Mouse (Mus musculus): ENCODE measurements around the gene Gm26620. TPM values are rescaled to one million over a fixed set of nuclear protein-coding genes. Genes with fewer than 3 reads are reported as not detected.

The Gm26620 gene
- total RNA-seq, 1 experiment from 2014 or later, result not detected

DNA sequence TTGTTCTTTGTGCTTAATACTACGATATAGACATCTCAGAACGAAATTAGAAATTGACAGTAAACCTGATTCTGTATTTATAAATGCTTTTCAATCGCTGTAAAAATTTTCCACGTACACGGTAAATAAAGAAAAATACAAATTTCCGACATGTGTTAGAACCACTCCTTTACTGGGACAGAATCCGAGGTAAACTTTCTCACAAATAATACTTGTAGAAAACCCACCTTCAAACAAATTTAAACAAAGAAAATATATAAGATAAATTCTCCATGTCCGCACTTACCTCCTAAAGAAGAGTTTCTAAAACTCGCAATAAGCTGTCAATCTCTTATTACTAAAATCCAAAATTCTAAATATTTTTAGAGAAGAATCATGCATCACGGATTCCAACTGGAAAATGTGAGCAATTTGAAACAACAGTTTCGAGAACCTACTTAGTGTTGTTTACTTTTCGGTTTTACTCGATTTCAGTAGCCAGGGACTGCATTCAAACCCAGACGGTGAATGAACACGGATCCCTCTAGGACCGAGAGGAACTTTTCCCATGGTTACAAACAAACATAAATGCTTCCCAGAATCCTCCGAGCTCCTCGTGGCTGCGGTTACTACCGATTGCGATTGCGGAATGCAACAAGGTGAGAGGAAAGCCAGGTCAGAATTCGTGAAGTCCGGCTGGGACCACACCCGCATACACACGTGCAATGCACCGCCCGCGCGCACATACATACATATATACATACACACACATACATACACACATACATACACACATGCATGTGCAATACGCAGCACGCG lies 16.6 kb upstream of the Gm26620 start:
- ATAC-seq (replicated peaks; ENCODE audit: low read depth, poor library complexity, severe bottlenecking), result peak; percentile 71

DNA sequence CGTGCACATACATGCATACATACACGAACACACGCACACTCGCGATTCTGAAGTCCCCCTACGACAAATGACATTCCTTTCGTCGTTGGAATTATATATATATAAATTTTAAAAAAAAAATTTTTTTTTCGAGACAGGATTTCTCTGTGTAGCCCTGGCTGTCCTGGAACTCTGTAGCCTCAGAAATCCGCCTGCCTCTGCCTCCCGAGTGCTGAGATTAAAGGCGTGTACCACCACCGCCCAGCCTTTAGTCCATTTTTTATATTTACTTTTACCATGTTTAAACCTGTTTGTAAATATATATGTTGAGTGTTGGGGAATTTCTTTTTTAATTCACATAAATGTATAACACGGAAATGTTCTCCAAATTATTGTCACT lies 16.0 kb upstream of the Gm26620 start:
- ATAC-seq (replicated peaks; ENCODE audit: low read depth, poor library complexity, severe bottlenecking), result no peak

DNA sequence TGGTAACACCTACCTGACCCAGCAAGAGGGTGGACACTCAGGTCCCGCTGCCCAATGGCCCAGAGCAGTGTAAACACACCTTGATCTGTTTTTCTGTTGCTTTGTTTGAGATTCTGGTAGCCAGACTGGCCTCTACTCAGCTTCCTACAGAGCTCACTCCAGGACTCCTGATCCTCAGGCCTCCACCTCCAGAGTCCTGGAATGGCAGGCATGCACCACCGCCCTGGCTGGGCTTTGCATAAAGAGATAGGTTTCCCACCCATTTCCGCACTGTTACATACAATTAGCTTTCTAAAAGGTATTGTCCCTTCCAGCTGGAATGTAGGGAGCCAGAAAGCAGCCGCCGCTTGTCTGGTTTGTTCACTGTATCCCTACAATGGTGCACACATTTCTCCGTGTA lies 13.5 kb upstream of the Gm26620 start:
- no peak for ATAC-seq (replicated peaks; ENCODE audit: low read depth, poor library complexity, severe bottlenecking)

DNA sequence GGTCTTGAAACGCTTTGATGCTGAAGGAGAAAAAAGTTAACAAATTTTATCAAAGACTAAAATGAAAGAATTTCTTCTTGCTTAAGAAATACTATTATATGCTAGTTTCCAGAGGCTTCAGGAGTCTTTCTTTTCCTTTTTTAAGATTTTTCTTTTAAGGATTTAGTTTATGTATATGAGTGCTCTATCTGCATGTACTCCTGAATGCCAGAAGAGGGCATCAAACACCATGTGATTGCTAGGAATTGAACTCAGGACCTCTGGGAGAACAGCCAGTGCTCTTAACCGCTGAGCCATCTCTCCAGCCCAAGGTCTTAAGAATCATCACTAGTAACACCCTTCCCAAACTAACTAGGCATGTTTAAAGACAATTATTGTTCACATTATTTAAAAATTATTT lies 12.9 kb upstream of the Gm26620 start:
- ATAC-seq (replicated peaks; ENCODE audit: low read depth, poor library complexity, severe bottlenecking), result no peak

DNA sequence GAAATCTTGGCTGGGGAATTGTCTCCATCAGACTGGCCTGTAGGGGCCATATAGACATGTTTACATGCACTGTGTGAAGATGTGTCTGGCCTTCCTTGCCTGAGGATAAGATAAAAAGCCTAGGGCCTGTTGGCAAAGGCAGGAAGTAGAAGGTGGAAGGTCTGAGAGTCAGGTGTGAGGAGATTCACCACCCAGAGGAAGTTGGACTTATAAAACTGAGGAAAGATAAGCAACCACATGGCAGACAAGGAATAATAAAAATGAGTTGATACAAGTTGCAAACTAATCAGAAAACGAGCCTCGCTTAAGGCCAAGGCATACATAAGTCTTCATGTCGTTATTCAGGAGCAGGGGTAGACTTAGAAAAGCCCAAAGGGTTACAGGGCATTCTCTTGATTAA lies 9.2 kb upstream of the Gm26620 start:
- no peak for ATAC-seq (replicated peaks; ENCODE audit: low read depth, poor library complexity, severe bottlenecking)

DNA sequence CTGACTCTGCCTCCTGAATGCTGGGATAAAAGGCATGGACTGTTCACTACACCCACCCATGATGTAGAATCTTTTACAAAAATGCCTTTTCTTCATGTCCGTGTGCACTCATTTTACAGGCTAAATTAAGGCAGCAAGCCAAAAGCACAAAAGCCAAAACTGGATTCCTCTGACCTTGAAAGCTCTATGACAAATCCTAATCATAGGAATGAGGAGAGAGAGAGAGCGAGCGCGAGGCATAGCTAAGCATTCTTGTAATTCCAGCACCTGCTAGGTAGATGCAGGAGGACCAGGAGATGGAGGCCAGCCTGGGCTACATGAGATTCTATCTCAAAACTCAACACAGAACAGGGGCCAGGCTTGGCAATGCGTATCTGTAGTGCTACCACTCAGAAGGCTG lies 8.0 kb upstream of the Gm26620 start:
- no peak for ATAC-seq (replicated peaks; ENCODE audit: low read depth, poor library complexity, severe bottlenecking)

DNA sequence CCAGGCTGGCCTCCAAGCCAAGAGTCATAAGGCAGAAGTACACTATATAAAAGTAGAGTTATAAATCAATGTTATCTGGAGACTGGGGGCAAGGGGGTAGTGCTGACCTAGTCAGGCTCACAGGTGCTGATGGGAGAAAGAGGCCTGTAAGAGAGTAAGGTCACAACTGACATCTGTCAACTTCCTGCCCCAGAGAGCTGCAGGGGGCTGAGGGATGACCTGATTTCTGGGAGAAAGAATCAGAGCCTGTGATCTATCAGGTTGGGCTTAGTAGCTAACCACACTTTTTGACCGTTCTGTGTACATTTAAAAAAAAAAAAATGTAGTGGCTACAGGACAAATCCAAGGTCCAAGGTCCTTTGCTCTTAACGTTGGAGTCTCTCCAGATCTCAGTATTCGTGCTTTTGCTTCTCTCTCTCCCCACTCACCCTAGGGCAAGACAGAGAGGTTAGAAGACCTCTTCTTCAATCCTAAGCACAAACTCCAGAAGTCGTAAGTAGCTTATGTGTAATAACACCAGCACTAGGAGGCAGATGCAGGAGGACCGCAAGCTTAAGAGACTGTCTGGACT lies 1.9 kb upstream of the Gm26620 start:
- no peak for ATAC-seq (replicated peaks; ENCODE audit: low read depth, poor library complexity, severe bottlenecking)

DNA sequence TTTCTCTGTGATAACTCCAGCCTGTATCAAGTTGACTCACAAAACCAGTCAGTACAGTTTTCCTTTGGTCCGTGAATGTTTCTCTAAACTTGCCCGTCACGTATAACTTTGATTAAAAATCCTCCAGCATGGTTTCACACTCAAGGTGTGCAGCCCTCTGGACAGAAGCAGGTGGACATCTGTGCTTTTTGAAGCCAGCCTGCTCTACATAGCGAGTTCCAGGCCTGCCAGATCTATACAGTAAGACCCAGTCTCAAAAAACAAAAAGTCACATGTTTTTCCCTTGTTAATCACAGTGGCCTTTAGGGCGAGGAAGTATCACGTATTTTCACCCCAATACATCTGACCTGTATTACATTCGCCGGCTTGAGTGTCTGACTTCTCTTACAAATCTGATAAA lies 475 bp upstream of the Gm26620 start:
- ATAC-seq (replicated peaks; ENCODE audit: low read depth, poor library complexity, severe bottlenecking), result no peak

DNA sequence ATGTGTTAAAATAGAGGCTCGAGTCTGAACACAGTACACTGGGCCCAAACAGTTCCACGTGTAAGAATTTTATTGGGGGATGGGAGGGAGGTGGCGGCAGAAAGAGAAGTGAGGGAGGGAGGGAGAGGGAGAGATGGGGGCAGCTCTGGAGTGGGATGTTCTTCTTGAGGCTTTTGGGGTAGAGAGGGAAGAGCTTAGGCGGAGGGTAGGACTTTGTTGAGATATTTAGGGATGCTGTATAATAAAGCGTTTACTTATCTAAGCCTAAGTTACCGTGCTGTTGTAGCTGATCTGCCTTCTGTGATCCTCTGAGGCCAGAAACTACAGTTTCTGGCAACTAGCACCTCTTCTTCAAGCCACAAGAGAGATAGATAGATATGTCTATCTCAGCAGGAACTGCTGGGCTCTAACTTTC lies 1.2 kb downstream of the Gm26620 start:
- 0 out of 2 replicates have a peak, but pooled peaks have one; percentile 16 for ATAC-seq (replicated peaks; ENCODE audit: low read depth, poor library complexity, severe bottlenecking)

DNA sequence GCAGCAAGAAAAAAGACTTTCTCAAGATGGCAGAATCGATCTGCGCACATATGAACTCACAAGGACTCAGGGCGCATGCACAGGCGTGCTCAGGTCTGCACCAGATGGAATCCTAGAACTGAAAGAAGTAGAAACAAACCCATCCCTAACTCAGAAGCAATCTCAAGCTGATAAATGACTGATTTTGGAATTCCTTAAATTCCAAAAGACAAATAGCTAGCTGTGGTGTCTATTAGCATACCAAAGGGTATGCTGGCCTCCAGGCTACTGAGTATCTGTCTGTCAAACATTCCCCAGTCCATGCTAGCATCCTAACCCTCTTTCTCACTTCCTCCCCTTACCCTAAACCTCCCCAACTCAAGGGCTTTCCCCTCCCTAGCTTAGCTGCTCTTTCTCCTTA lies 4.4 kb downstream of the Gm26620 start:
- no peak for ATAC-seq (replicated peaks; ENCODE audit: low read depth, poor library complexity, severe bottlenecking)

DNA sequence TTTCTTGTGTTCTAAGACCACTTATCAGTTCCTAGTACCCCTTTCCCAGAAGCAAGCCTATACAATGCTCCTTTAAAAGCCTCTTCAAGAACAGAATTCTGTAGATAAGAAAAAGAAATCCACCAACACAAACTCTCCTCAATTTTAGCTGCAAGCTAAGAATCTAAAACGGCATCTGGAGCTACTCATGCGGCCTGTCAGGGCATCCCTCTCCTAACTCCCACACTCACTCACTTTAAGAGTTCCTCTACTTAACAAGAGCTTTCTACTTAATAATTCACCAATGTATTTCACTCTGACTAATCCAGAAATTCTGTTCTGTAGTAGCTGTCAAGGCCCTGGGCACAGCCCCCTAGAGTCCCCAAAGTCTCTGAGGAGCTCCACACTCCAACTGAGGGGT lies 6.8 kb downstream of the Gm26620 start:
- ATAC-seq (replicated peaks; ENCODE audit: low read depth, poor library complexity, severe bottlenecking), result no peak

DNA sequence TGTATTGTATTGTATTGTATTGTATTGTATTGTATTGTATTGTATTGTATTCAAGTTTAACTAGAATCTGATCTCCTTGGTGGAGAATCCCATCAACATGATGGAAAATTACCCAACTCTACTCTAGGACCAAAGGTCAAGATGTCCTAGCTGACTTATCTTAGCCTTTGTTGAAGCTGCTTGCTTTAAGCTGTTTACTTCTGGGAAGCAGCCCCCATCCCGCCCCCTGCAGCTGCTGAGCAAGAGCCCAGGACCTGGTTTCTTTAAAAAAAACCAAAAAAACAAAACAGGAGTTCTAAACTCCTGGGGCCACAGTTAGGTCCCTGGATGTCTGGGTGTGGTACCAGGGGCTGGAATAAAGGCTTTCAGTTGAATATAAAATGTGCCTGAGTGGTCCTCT lies 7.4 kb downstream of the Gm26620 start:
- no peak for ATAC-seq (replicated peaks; ENCODE audit: low read depth, poor library complexity, severe bottlenecking)

DNA sequence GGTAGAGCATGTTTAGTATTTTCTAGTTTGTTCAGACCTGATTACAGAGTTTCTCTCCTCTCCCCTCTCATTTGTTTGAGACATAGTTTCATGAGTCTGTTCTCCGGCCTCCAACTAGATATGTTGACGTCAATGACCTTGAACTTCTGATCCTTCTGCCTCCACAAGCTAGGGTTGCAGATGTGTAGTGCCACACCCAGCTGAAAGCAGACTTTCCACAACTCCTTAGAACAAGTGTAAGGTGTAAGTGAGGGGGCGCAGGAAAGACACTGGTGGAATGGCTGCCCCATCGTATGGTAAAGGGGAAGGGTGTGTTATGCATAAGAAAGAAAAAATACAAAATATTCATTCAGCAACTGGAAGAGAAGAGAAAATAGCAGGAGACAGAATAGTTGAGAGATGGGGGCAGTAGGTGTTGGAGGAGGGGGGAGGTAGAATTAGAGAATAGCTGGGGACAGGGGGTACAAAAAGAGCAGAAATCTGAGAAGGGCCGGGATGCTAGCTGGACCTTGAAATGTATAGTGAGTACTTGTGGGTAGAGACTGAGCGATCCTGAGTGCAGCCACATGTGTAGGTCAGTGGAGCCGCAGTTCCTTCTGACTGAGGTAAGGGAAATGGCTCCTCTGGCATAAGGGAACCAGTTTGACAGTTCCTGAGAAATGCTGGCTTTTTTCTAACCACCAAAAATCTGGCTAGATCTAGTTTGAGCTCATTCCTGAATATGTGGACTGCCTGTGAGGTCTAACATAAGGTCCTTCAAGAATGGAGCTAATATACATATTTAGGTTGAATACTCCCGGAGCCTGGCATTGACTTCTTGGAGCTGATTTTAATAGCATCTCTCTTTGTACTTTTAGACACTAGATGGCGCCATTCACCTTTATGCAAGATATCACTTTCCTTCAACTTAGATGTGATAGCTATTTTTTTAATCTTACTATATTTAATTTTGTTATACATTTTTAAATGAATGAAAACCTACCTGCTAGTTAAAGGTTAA lies 10.0 kb downstream of the Gm26620 start:
- peak; percentile 64 for ATAC-seq (replicated peaks; ENCODE audit: low read depth, poor library complexity, severe bottlenecking)

DNA sequence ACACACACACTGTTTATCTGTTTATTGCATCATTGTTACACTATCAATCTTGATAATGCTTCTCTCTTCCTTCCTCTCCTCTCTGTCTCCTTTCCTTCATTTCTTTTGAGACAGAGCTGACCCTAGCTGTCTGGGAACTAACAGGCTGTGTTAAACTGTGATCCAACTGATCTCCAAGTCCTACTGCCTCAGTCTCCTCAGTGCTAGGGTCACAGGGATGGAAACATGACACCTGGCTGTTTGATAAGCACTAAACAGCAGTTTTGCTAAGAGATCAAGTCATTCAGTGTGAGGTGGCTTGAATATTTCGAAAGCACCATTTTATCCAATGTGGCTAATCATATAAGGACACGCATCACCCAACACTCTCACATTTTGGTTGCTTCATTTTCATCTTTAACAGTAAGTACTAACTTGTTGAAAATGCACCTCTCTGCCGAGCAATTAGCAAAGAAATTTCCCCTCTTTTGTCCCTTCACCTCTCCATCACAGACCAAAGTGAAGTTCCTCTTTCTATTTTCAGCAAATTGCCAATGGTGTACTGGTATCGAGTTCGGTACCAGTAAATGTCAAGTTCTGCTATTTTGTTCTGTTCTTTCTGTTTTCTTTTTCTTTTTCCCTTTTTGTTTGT lies 11.9 kb downstream of the Gm26620 start:
- no peak for ATAC-seq (replicated peaks; ENCODE audit: low read depth, poor library complexity, severe bottlenecking)

DNA sequence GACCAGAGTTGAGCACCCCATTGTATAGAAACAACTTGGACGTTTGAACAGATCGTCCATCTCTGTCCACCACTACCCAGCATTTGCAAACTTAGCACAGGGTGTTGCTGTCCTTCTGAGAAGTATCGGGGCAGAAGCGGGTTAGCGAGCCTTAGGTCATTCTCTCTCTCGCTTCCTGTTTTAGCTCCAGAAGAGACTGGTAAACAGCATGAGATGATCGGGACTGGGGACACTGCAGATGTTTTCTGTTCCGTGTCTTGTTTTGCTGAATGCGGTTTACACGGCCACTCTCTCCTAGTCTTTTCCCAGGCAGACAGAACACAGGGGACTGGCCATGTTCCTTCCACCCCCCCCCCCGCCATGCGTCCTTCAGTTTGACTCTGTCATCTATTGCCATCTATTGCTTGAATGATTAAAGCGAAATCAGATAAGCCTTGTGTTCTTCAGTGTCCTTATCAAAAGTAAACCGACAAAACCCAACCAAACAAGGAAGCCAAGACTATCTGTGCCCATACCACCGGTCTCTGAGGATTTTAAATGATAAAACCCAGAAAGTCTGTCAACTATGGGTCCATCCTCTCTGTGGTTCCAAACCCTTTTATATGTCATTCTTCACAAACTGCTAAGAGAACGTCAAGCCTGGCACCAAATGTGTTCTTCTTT lies 13.7 kb downstream of the Gm26620 start:
- ATAC-seq (replicated peaks; ENCODE audit: low read depth, poor library complexity, severe bottlenecking), result no peak

DNA sequence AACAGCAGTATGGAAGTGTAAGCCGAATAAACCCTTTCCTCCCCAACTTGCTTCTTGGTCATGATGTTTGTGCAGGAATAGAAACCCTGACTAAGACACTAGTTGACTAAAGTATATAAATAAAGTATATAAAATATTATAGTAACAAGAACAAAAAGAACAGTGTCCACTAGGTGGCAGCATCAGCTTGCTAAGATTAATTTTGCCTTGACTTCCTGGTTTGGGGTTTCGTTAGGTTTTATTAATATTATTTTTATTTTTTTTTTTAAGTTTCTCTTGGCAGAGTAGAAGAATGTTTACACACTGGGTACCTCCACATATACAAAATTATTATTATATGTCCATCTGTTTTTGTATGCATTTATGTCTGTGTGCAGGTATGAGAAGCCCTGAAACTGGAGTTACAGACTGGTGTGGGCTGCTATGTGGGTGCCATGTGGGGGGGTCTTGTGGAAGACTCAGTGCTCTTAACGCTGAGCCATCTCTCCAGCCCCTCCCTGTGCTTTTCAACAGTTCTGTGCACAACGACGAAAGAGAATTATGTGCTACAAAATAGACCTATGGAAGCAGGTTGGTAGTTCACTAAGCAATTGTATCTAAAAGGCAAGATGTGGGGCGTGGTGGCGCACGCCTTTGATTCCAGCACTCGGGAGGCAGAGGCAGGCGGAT lies 16.1 kb downstream of the Gm26620 start:
- peak; percentile 27; the same call in 1 of the 2 replicates for ATAC-seq (replicated peaks; ENCODE audit: low read depth, poor library complexity, severe bottlenecking)

DNA sequence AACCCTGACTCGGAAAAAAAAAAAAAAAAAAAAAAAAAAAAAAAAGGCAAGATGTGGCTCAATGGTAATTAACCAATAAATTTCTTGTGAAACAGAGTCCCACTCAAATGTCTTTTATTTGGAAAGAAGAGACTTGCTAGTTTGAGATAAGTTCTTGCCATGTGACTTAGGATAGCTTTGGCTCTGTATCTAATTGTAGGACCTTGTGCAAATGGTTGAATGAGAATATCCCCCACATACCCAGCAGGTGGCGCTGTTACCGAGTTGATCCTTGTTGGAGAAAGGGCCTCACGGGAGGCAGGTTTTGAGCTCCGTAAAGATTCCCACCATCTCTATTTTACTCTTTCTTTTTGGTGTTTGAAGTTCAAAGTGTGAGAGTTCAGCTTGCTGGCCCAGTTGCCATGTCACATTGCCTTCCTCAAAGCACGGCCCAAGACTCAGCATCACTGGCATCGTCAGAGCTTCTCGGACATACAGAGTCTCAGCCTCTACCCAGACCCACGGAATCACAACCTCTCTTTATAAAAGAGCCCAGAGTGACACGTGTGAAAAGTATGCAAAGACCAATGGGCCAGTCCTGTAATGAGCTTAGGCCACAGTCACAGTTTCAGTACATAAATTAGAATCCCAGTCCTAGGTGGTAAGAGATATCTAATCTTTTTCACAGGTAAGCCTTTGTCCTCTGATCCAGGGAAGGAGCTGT lies 16.8 kb downstream of the Gm26620 start:
- ATAC-seq (replicated peaks; ENCODE audit: low read depth, poor library complexity, severe bottlenecking), result peak; percentile 83

DNA sequence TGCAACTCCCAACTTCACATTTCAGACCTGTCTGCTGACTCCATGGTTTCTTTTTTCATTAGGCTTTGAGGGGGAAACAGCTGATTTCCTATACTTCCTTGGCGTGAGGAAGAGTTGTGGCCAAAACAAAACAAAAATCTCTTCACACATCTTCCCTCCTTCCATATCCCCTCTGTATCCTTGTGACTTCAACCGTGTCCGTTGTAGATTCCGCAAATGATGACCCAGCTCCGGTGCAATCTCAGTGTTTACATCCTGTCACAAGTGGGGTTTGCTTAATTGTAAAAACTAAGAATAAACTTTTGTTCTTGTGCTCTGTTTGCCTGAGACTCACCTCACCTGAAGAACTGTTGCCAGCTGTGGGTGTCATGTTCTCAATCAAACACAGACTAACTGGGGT lies 18.6 kb downstream of the Gm26620 start:
- no peak for ATAC-seq (replicated peaks; ENCODE audit: low read depth, poor library complexity, severe bottlenecking)

DNA sequence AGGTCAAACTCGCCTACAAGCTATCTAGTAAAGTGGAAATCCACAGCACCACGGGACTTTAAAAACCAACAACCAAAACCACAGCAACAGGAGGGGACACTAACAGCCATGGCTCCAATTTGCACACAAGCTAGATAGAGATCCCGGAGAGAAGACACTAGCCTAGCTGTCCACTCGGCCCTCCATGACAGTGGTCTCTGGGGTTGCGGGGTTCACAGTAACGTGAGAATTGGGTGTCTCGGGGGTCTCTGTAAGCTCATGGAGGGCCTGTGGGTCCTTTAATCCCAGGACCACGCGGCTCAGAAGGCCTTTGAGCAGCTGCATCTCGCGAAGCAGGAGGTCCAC lies 22.2 kb downstream of the Gm26620 start:
- ATAC-seq (replicated peaks; ENCODE audit: low read depth, poor library complexity, severe bottlenecking), result no peak
